Mouse (Mus musculus) heart, embryonic 14.5 days (tissue): Measurements from ENCODE around the gene Oas1h. TPM values are rescaled to one million over a fixed set of nuclear protein-coding genes. Genes with fewer than 3 reads are reported as not detected.
"Not testable (repeated sequence)": the region's sequence is repeated elsewhere in the genome, so short reads cannot be mapped to it uniquely, and the experiment has no call there.

Experiments used
- ATAC-seq: fragments of 200-750 bp; cut with Nextera tagmentation; 2 replicates; pipeline ENCODE4 v1.8.0; 2017; ENCODE audit warnings: low read depth, moderate TSS enrichment; ENCODE audit not compliant: insufficient number of reproducible peaks, insufficient read depth, low FRiP score
- H3K27ac ChIP-seq, 2 experiments: fragments of 200-500 bp in 1 of 2; fragments of 300-500 bp in 1 of 2; sonication (generic) in 1 of 2; replicated peaks in 1 of 2; 2 replicates each; pipeline ENCODE4 v1.5.1; 2012 to 2014; ENCODE audit warnings: low read depth in 2 of 2, low read length in 2 of 2, control low read depth in 1 of 2, mild to moderate bottlenecking in 1 of 2, mixed read lengths in 1 of 2; ENCODE audit not compliant: control insufficient read depth in 1 of 2, insufficient read depth in 1 of 2
- H3K27me3 ChIP-seq: fragments of 300-500 bp; sonication (generic); 2 replicates; pipeline ENCODE4 v1.6.1; 2014; ENCODE audit warnings: mild to moderate bottlenecking, low read length, control low read depth; ENCODE audit not compliant: control insufficient read depth, insufficient read depth
- H3K36me3 ChIP-seq: fragments of 300-500 bp; sonication (generic); 2 replicates; pipeline ENCODE4 v1.6.1; 2014; ENCODE audit warnings: mild to moderate bottlenecking, control low read depth, low read length, mixed read lengths; ENCODE audit not compliant: control insufficient read depth, insufficient read depth
- H3K4me1 ChIP-seq, 2 experiments: fragments of 200-500 bp in 1 of 2; fragments of 300-500 bp in 1 of 2; sonication (generic) in 1 of 2; 2 replicates each; pipeline ENCODE4 v1.6.1; 2012 to 2014; ENCODE audit warnings: low read length in 2 of 2, control low read depth in 1 of 2, mixed read lengths in 1 of 2; ENCODE audit not compliant: control insufficient read depth in 2 of 2, insufficient read depth in 2 of 2
- H3K4me2 ChIP-seq: fragments of 300-500 bp; sonication (generic); 2 replicates; pipeline ENCODE4 v1.6.1; 2014; ENCODE audit warnings: mild to moderate bottlenecking, low read length
- H3K4me3 ChIP-seq, 2 experiments: fragments of 200-500 bp in 1 of 2; fragments of 300-500 bp in 1 of 2; sonication (generic) in 1 of 2; 2 replicates each; pipeline ENCODE4 v1.5.1; 2012 to 2014; ENCODE audit warnings: low read length in 2 of 2, mild to moderate bottlenecking in 2 of 2, control low read depth in 1 of 2, low read depth in 1 of 2, moderate library complexity in 1 of 2; ENCODE audit not compliant: control insufficient read depth in 1 of 2, insufficient read depth in 1 of 2
- H3K9ac ChIP-seq: fragments of 300-500 bp; sonication (generic); 2 replicates; pipeline ENCODE4 v1.6.1; 2014; ENCODE audit warnings: mild to moderate bottlenecking, low read length
- H3K9me3 ChIP-seq: fragments of 300-500 bp; sonication (generic); 2 replicates; pipeline ENCODE4 v1.6.1; 2016; ENCODE audit warnings: low read length, control low read depth; ENCODE audit not compliant: control insufficient read depth
- WGBS: fragments of 180-500 bp; shearing (Covaris S2); extraction: QIAGEN DNeasy Blood & Tissue Kit; methylation state at CpG from one replicate; pipeline ENCODE4 v1.1.7; 2014; 5-methylcytosine and 5-hydroxymethylcytosine counted together
- polyA plus RNA-seq: library from polyadenylated mRNA; unstranded; fragments of >200 nt; fragmentation: Nextera tagmentation; extraction: Ambion mirVana; gene quantifications from 2 replicates; pipeline ENCODE4 v1.2.1, GENCODE M21; 2014

Oas1h gene
- polyA plus RNA-seq, 1 experiment from 2014 or later = not detected

DNA sequence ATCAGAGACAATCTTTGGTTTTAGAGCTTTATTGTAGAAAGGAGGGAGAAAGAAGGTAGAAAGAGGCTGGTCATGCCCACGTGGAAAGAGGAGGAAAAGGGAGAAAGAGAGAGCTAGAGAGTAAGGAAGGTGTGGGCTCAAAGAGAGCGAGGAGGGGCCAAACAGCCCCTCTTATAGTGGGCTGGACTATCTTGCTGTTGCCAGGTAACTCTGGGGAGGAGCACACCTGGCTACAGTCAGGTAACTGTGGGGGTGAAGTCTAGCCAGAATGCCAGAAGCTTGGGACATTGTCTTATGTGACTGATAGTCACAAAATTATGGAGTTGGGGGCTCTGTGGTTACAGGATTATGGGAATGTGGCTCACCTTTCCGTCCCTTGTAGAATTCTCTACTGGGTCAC is 8.9 kb downstream of the Oas1h start:
- no peak overlapping the region for H3K27ac ChIP-seq
- no peaks in the 10 kb centered on the region for H3K4me1 ChIP-seq
- no peak overlapping the region for H3K4me2 ChIP-seq
- no peaks in the 10 kb centered on the region for H3K36me3 ChIP-seq
- H3K9ac ChIP-seq = no peak overlapping the region
- WGBS = 56% methylated on average over 3 of the region's 3 CpGs
- H3K4me3 ChIP-seq = no peak overlapping the region
- no peaks in the 10 kb centered on the region for H3K27me3 ChIP-seq
- H3K9me3 ChIP-seq = no peaks in the 10 kb centered on the region
- ATAC-seq = no peak

DNA sequence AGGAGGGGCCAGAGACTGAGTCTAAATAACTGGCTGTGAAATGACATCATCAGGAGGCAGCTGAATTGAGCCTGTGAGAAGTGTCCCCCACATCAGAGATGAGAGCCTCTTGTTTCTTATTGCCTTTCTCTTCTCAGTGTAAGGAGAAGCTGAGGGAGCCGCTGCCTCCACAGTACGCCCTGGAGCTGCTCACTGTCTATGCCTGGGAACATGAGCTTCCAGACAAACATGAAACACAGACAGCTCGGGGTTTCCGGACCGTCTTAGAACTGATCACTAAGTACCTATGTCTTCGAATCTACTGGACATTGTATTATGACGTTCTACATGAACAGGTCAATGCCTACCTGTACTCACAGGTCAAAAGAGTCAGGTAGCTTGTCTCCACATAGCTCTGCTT is 9.6 kb downstream of the Oas1h start:
- H3K27me3 ChIP-seq = no peaks in the 10 kb centered on the region
- H3K4me3 ChIP-seq = no peak overlapping the region
- ATAC-seq = no peak
- H3K4me2 ChIP-seq = no peak overlapping the region
- H3K4me1 ChIP-seq = no peaks in the 10 kb centered on the region
- no peaks in the 10 kb centered on the region for H3K9me3 ChIP-seq
- no peak overlapping the region for H3K9ac ChIP-seq
- H3K36me3 ChIP-seq = no peaks in the 10 kb centered on the region
- WGBS = 80% methylated on average over 7 of the region's 7 CpGs
- no peak overlapping the region for H3K27ac ChIP-seq

DNA sequence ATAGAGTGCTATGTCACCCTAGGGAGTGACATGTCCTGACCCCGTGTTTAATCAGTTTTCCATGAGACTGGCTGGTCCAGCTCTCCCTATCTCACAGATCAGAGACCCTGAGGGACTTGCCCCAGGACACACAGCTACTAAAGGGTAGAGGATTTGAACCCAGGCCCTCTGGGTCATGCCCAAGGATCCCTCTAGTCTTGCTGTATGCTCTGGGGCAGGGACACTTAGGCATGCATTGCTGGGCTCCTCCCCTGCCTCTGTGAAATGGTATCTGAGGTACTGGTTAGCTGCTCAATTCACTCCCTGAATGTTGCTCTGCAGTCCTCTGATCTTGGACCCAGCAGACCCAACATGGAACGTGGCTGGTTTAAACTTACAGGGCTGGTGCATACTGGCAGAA is 10.2 kb downstream of the Oas1h start:
- 51% methylated on average over 2 of the region's 2 CpGs for WGBS
- Histone ChIP-seq H3K9me3 (no peaks in the 10 kb centered on the region), H3K27me3 (no peaks in the 10 kb centered on the region), H3K4me2 (no peak overlapping the region), H3K36me3 (no peaks in the 10 kb centered on the region), H3K27ac (no peak overlapping the region), H3K4me3 (no peak overlapping the region), H3K4me1 (no peaks in the 10 kb centered on the region), H3K9ac (no peak overlapping the region)
- no peak for ATAC-seq

DNA sequence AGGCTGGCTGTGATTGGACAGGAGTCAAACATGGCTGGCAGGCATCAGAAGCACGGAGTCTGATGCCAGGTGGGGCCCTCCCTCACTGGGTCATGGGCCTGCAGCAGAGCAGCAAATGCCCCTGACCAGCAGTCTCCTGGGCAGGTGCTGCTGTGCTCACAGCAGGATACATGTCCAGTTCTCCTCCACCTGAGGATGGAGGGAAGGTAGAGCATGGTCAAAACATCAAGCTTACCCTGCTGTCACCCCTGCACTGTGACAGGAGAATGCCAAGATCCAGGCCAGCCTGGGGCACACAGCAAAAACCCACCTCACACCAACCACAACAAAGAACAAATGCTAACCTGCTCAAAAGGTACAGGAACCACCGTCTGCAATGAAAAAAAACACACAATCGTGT is 15.6 kb downstream of the Oas1h start:
- ATAC-seq, H3K27ac ChIP-seq, H3K36me3 ChIP-seq, H3K27me3 ChIP-seq, H3K9me3 ChIP-seq, H3K9ac ChIP-seq, H3K4me1 ChIP-seq, H3K4me3 ChIP-seq, H3K4me2 ChIP-seq: not testable (repeated sequence)
- WGBS = 52% methylated on average over 2 of the region's 3 CpGs

DNA sequence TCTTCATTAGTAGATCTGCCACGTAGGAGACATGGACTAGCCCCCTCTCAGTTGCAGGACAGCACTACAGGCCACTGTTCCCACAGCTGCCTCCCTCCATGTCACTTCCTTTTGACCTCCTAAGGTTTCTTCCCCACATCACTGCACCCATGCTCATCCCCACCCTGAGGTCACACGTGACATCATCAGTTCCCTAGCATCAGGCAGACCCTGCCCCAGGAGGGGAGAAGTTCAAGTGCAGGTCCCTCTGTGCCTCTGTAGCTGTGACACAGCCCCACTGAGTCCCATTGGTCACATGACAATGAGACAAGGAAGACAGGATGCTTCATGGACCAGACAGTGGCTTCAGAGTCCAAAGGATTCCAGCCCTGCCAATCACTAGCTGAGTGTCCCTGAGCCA is 16.2 kb downstream of the Oas1h start:
- not testable (repeated sequence) for ATAC-seq, H3K9ac ChIP-seq, H3K4me3 ChIP-seq, H3K4me1 ChIP-seq, H3K27me3 ChIP-seq, H3K36me3 ChIP-seq, H3K27ac ChIP-seq, H3K9me3 ChIP-seq, H3K4me2 ChIP-seq
- WGBS = 68% methylated on average over 2 of the region's 2 CpGs

DNA sequence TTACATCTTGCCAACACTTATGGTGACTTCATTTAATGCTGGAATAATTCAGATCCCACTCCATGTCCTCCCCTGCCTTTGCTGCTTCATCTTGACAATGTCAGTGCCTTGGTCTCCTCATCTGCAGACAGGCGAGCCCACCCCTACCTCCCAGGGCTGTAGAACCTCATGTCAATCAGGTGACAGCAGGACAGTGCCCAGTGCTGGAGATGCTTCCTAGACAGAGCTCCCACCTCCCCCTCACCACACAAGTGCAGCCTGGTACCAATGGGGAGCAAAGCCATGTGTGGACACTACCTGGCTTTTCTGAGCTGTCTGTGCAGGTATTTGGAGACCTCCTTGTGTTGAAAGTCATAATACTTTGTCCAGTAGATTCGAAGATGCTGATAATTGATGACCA is 17.6 kb downstream of the Oas1h start:
- not testable (repeated sequence) for H3K9ac ChIP-seq, H3K4me1 ChIP-seq, H3K27ac ChIP-seq, H3K27me3 ChIP-seq, ATAC-seq, H3K36me3 ChIP-seq, H3K4me2 ChIP-seq, H3K4me3 ChIP-seq, H3K9me3 ChIP-seq
- 44% methylated on average over 2 of the region's 2 CpGs for WGBS

DNA sequence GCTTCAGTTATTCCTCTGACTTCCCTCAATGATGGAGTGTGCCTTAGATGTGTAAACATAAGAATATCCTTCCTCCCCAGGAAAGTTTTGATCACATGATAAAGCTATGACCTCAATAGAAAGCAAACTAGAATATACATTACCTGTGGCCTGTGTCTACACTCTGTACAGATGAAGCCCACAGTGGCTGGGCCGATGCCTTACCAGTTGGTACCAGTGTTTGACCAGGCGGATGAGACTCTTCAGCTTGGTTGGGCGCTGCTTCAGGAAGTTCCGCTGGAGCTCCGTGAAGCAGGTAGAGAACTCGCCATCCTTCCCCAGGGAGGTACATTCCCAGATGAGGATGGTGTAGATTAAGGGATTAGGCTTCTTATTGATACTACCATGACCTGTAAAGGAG is 20.5 kb downstream of the Oas1h start:
- not testable (repeated sequence) for H3K9ac ChIP-seq, H3K4me2 ChIP-seq, H3K36me3 ChIP-seq, H3K9me3 ChIP-seq, H3K4me3 ChIP-seq, H3K27me3 ChIP-seq, H3K27ac ChIP-seq, H3K4me1 ChIP-seq, ATAC-seq
- 84% methylated on average over 6 of the region's 6 CpGs for WGBS

DNA sequence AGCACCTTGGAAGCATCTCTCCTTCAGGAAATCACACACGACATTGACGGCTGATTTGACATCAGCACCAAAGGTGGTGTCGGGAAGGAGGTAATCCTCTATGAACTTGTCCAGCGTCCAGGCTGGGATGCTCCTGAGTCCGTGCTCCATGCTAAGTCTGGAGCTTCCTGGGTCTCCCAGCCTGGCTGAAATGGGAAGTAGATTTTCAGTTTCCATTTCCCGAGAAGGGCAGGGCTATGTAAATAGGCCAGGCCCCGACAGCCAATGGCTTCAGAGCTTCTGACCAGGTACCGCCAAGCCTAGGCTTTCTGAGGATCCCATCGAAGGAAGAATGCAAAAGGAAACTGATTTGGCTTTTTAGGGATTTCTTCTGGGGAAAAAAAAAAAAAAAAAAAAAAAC is 26.2 kb downstream of the Oas1h start, which contains the start of gene Oas1g:
Oas1g (minus strand) TSS at position 201 of the 400 bp plus-strand sequence.
- H3K27me3 ChIP-seq, H3K36me3 ChIP-seq, H3K4me2 ChIP-seq, H3K4me1 ChIP-seq, H3K4me3 ChIP-seq, H3K27ac ChIP-seq, ATAC-seq, H3K9me3 ChIP-seq, H3K9ac ChIP-seq: not testable (repeated sequence)
- WGBS = 9% methylated on average over 6 of the region's 9 CpGs
